Mouse (Mus musculus): Measurements from ENCODE around the gene Ak6.

- TF ChIP-seq MAX (IDR thresholded peaks at IDR 0.05; ENCODE audit: low read length), result no peak
- no peak for TF ChIP-seq POLR2A (IDR thresholded peaks at IDR 0.05; ENCODE audit: low read depth, low read length)
- no peak for TF ChIP-seq ZKSCAN1 (IDR thresholded peaks at IDR 0.05; ENCODE audit: borderline replicate concordance, low read depth, low read length)
- TF ChIP-seq IRF4 (IDR thresholded peaks at IDR 0.05; ENCODE audit: low read depth, low read length), result no peak
- no peak for TF ChIP-seq BHLHE40 (IDR thresholded peaks at IDR 0.05; ENCODE audit: low read depth, low read length)
- TF ChIP-seq MEF2A (IDR thresholded peaks at IDR 0.05; ENCODE audit: borderline replicate concordance, low read depth, low read length), result no peak
- no peak for TF ChIP-seq MYC (IDR thresholded peaks at IDR 0.05; ENCODE audit: low read depth, low read length)
- no peak for TF ChIP-seq CTCF (conservative IDR thresholded peaks at IDR 0.05 in 1 of 2, IDR thresholded peaks at IDR 0.05 in 1 of 2; ENCODE audit: low read depth in 2 of 2, low read length in 2 of 2)
- TF ChIP-seq ZC3H11A (IDR thresholded peaks at IDR 0.05; ENCODE audit: low read depth, low read length), result no peak
- TF ChIP-seq ZNF384 (IDR thresholded peaks at IDR 0.05; ENCODE audit: low read depth, low read length), result no peak
- TF ChIP-seq ZMIZ1 (IDR thresholded peaks at IDR 0.05; ENCODE audit: low read depth, low read length), result no peak
- TF ChIP-seq JUND (conservative IDR thresholded peaks at IDR 0.05; ENCODE audit: low read depth, low read length), result no peak
- no peak for TF ChIP-seq POLR2AphosphoS2 (IDR thresholded peaks at IDR 0.05; ENCODE audit: low read depth, low read length)
Observed at GRCm38 (mm10) chr13:100602239-100602902, 48.4 kb upstream of the Ak6 start.
